In the genomic region with DNA sequence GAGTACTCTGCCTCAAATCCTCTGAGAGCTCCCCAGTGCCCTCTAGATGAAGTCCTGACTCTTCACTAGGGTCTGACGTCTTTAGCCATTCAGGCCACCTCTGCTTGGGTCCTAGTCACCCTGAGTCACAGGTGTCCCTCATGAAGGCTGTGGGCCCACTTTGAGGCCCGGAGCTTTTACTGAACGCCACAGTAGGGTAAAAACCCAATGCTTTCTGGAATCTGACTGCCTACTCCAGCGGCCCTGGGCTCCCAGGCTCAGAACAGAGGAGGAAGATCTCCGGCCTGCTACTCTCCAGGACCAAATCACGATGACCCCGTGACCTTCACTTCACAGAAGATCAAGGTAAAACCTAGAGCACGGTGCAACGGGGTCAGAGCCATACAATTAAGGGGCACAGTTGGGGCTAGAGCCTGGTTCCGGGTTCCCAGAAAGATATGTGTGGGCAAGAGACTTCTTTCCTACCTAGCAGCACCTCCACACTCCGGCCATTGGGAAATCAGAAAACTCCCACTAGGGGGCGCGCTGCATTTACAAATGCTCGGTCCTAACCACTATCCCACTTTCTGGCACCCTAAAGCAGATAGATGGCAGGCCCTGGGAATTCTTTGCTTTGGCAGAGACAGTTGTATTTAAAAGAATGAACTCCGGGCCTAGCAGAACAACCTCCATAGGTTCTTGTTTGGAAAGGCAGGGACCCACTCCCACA, we compare ENCODE assay signal across 7 mouse cellular contexts. TPM values are rescaled to one million over a fixed set of nuclear protein-coding genes. Genes with fewer than 3 reads are reported as not detected.
DNase-seq lines count a peak whose midpoint lies in the region; ATAC-seq lines count a peak whose summit lies in the region.

No protein-coding gene starts in this region.

- H3K4me1 ChIP-seq in limb, embryonic 10.5 days: no peaks in the 10 kb centered on the region
- no peaks in the 10 kb centered on the region for H3K4me1 ChIP-seq in midbrain, embryonic 16.5 days (ENCODE audit: control insufficient read depth, insufficient read depth, low read length)

- no peaks in the 10 kb centered on the region for H3K9me3 ChIP-seq in limb, embryonic 10.5 days (replicated peaks)
- H3K9me3 ChIP-seq in midbrain, embryonic 16.5 days (replicated peaks; ENCODE audit: control insufficient read depth, low read length, poor library complexity, severe bottlenecking): no peaks in the 10 kb centered on the region

- WGBS in limb, embryonic 10.5 days: 32% methylated on average over 15 of the region's 15 CpGs
- WGBS in midbrain, embryonic 16.5 days: 34% methylated on average over 15 of the region's 15 CpGs

- H3K4me3 ChIP-seq in limb, embryonic 10.5 days: no peak overlapping the region
- H3K4me3 ChIP-seq in midbrain, embryonic 16.5 days (ENCODE audit: low read depth, low read length): no peak overlapping the region

- H3K4me2 ChIP-seq in midbrain, embryonic 16.5 days (ENCODE audit: low read length): no peak overlapping the region

- no peaks in the 10 kb centered on the region for H3K27me3 ChIP-seq in limb, embryonic 10.5 days (ENCODE audit: low read depth, poor library complexity, severe bottlenecking)
- H3K27me3 ChIP-seq in midbrain, embryonic 16.5 days (ENCODE audit: control insufficient read depth, insufficient read depth, low read depth, low read length): no peaks in the 10 kb centered on the region

- peak; percentile 90 for ATAC-seq in midbrain, embryonic 16.5 days

- DNase-seq in adrenal gland, postnatal 25 days: peak; percentile 90
- DNase-seq in embryo, embryonic 9.5 days (ENCODE audit: extremely low spot score): peak; percentile 80
- DNase-seq in heart, adult 8-10 months (ENCODE audit: low spot score): peak; percentile 89
- DNase-seq in kidney, adult 8-10 months: peak; percentile 44 to 81
- peak; percentile 88 for DNase-seq in limb, embryonic 10.5 days (ENCODE audit: low spot score)
- peak; percentile 70 to 85 for DNase-seq in spleen, postnatal 10 days (ENCODE audit: low spot score in 2 of 2)

- no peaks in the 10 kb centered on the region for H3K36me3 ChIP-seq in limb, embryonic 10.5 days
- H3K36me3 ChIP-seq in midbrain, embryonic 16.5 days (ENCODE audit: control insufficient read depth, insufficient read depth, low read length): no peaks in the 10 kb centered on the region

- no peak overlapping the region for H3K27ac ChIP-seq in limb, embryonic 10.5 days
- no peak overlapping the region for H3K27ac ChIP-seq in midbrain, embryonic 16.5 days (ENCODE audit: low read length)

- no peak overlapping the region for H3K9ac ChIP-seq in midbrain, embryonic 16.5 days (ENCODE audit: low read depth, low read length)

RNA-seq across cellular contexts. Expression of a gene that starts 24.1 kb away (rescaled TPM):
- 3.7 and 9.3 TPM in 2 replicates for total RNA-seq in adrenal gland, postnatal 25 days (2021)
- total RNA-seq in heart, adult 8-10 months (2022): 1 to 10 TPM in 3 of 4 experiments, under 1 TPM in 1; 0.59 to 2.0 (median 1.3) TPM
- 0.10 and 0.23 TPM in 2 replicates for polyA plus RNA-seq in limb, embryonic 10.5 days (2016; fragmentation: Nextera tagmentation; extraction: Ambion mirVana)
- polyA plus RNA-seq in midbrain, embryonic 16.5 days (2015; fragmentation: Nextera tagmentation; extraction: Ambion mirVana): 5.6 and 7.6 TPM in 2 replicates

RNA-seq across cellular contexts. Expression of a gene that starts 44.7 kb away (rescaled TPM):
- 50.0 and 59.8 TPM in 2 replicates for total RNA-seq in adrenal gland, postnatal 25 days (2021)
- total RNA-seq in heart, adult 8-10 months (2022): 100 to 1,000 TPM in 3 of 4 experiments, 10 to 100 TPM in 1; 92.8 to 120 (median 112) TPM
- 17.5 and 19.8 TPM in 2 replicates for polyA plus RNA-seq in limb, embryonic 10.5 days (2016; fragmentation: Nextera tagmentation; extraction: Ambion mirVana)
- polyA plus RNA-seq in midbrain, embryonic 16.5 days (2015; fragmentation: Nextera tagmentation; extraction: Ambion mirVana): 9.5 and 11.4 TPM in 2 replicates
